In genomic region chr15:102519211-102520141, GRCm38 (mm10) we compare ENCODE assay signal across 8 mouse cellular contexts. TPM values are rescaled to one million over a fixed set of nuclear protein-coding genes. Genes with fewer than 3 reads are reported as not detected.
DNase-seq lines count a peak whose midpoint lies in the region; ATAC-seq and TF ChIP-seq lines count a peak whose summit lies in the region.

No protein-coding gene starts in this region.

- H3K9ac ChIP-seq in embryonic facial prominence, embryonic 12.5 days, result peak overlapping the region; percentile 81
- peak overlapping the region; percentile 89 for H3K9ac ChIP-seq in hindbrain, embryonic 16.5 days (ENCODE audit: low read depth, low read length)
- peak overlapping the region; percentile 87 for H3K9ac ChIP-seq in midbrain, postnatal 0 days (replicated peaks; ENCODE audit: low read length, poor library complexity, severe bottlenecking)

- DNase-seq in layer of hippocampus, adult 2 months (ENCODE audit: low spot score in 2 of 2), result no peak
- no peak for DNase-seq in layer of hippocampus, postnatal 10 days (ENCODE audit: low spot score in 2 of 2)
- DNase-seq in midbrain, postnatal 0 days (ENCODE audit: low spot score), result no peak
- DNase-seq in spleen, postnatal 14 days (ENCODE audit: low spot score in 2 of 2), result no peak
- DNase-seq in natural killer cell, adult 2 months (ENCODE audit: low spot score in 2 of 2), result no peak
- no peak for DNase-seq in thymus, postnatal 10 days (ENCODE audit: low spot score in 2 of 2)

- H3K4me2 ChIP-seq in embryonic facial prominence, embryonic 12.5 days (replicated peaks), result peak overlapping the region; percentile 86
- peak overlapping the region; percentile 66 for H3K4me2 ChIP-seq in hindbrain, embryonic 16.5 days (ENCODE audit: low read length)
- H3K4me2 ChIP-seq in midbrain, postnatal 0 days (ENCODE audit: low read depth, low read length, poor library complexity, severe bottlenecking), result peak overlapping the region; percentile 80

- H3K9me3 ChIP-seq in embryonic facial prominence, embryonic 12.5 days, result no peaks in the 10 kb centered on the region
- no peaks in the 10 kb centered on the region for H3K9me3 ChIP-seq in hindbrain, embryonic 16.5 days (ENCODE audit: control insufficient read depth, low read length)
- no peaks in the 10 kb centered on the region for H3K9me3 ChIP-seq in midbrain, postnatal 0 days (ENCODE audit: low read length)

- peaks cover 26% of the 10 kb centered on the region for H3K4me1 ChIP-seq in embryonic facial prominence, embryonic 12.5 days
- H3K4me1 ChIP-seq in hindbrain, embryonic 16.5 days (ENCODE audit: control insufficient read depth, insufficient read depth, low read depth, low read length), result peaks cover 24% of the 10 kb centered on the region
- peaks cover 17% of the 10 kb centered on the region for H3K4me1 ChIP-seq in midbrain, postnatal 0 days (ENCODE audit: insufficient read depth, low read length)

- no peaks in the 10 kb centered on the region for H3K27me3 ChIP-seq in embryonic facial prominence, embryonic 12.5 days
- H3K27me3 ChIP-seq in hindbrain, embryonic 16.5 days (replicated peaks; ENCODE audit: control insufficient read depth, insufficient read depth, low read length), result no peaks in the 10 kb centered on the region
- no peaks in the 10 kb centered on the region for H3K27me3 ChIP-seq in midbrain, postnatal 0 days (ENCODE audit: insufficient read depth, low read length)

- ATAC-seq in embryonic facial prominence, embryonic 12.5 days (ENCODE audit: insufficient number of reproducible peaks, insufficient read depth, low FRiP score, low TSS enrichment), result no peak
- ATAC-seq in hindbrain, embryonic 16.5 days, result no peak
- no peak for ATAC-seq in midbrain, postnatal 0 days (ENCODE audit: low FRiP score)

- WGBS in embryonic facial prominence, embryonic 12.5 days, result 68% methylated on average over 17 of the region's 17 CpGs
- 71% methylated on average over 16 of the region's 17 CpGs for WGBS in hindbrain, embryonic 16.5 days
- 72% methylated on average over 15 of the region's 17 CpGs for WGBS in midbrain, postnatal 0 days

- peak overlapping the region; percentile 99 for H3K27ac ChIP-seq in layer of hippocampus, adult 2 months
- peak overlapping the region; percentile 99; the same call in 1 of the 2 replicates for H3K27ac ChIP-seq in embryonic facial prominence, embryonic 12.5 days
- H3K27ac ChIP-seq in hindbrain, embryonic 16.5 days (ENCODE audit: low read depth, low read length), result peak overlapping the region; percentile 100
- peak overlapping the region; percentile 99 for H3K27ac ChIP-seq in midbrain, postnatal 0 days (ENCODE audit: low read depth, low read length)

- peak overlapping the region; percentile 91 for H3K4me3 ChIP-seq in layer of hippocampus, adult 2 months
- H3K4me3 ChIP-seq in embryonic facial prominence, embryonic 12.5 days, result peak overlapping the region; percentile 53
- H3K4me3 ChIP-seq in hindbrain, embryonic 16.5 days (ENCODE audit: low read length), result peak overlapping the region; percentile 75
- H3K4me3 ChIP-seq in midbrain, postnatal 0 days (ENCODE audit: low read depth, low read length), result peak overlapping the region; percentile 66

- TF ChIP-seq CTCF in layer of hippocampus, adult 2 months (conservative IDR thresholded peaks at IDR 0.05), result no peak
- no peak for TF ChIP-seq CTCF in midbrain, postnatal 0 days (IDR thresholded peaks at IDR 0.05)

- peaks cover 34% of the 10 kb centered on the region for H3K36me3 ChIP-seq in embryonic facial prominence, embryonic 12.5 days
- peaks cover 13% of the 10 kb centered on the region; the same call in 1 of the 2 replicates for H3K36me3 ChIP-seq in hindbrain, embryonic 16.5 days (ENCODE audit: control insufficient read depth, insufficient read depth, low read length)
- peaks cover 20% of the 10 kb centered on the region for H3K36me3 ChIP-seq in midbrain, postnatal 0 days (ENCODE audit: insufficient read depth, low read length)

RNA-seq across cellular contexts. Expression of gene Tarbp2, which starts 1.5 kb away (rescaled TPM):
- total RNA-seq in layer of hippocampus, adult 2 months (2021), result 10 to 100 TPM; 36.2 to 37.7 TPM
- 10 to 100 TPM; 45.7 to 46.8 TPM for total RNA-seq in layer of hippocampus, postnatal 10 days (2021)
- polyA plus RNA-seq in embryonic facial prominence, embryonic 12.5 days (2016; fragmentation: Nextera tagmentation; extraction: Ambion mirVana), result 114 and 119 TPM in 2 replicates
- 104 and 109 TPM in 2 replicates for polyA plus RNA-seq in hindbrain, embryonic 16.5 days (2015; fragmentation: Nextera tagmentation; extraction: Ambion mirVana)
- total RNA-seq in midbrain, postnatal 0 days (2014; rRNA removed), result 78.4 and 96.9 TPM in 2 replicates
- polyA plus RNA-seq in midbrain, postnatal 0 days (2015; fragmentation: Nextera tagmentation; extraction: Ambion mirVana), result 107 and 116 TPM in 2 replicates

RNA-seq across cellular contexts. Expression of gene Map3k12, which starts 2.6 kb away (rescaled TPM):
- total RNA-seq in layer of hippocampus, adult 2 months (2021), result 10 to 100 TPM; 95.0 to 99.9 TPM
- total RNA-seq in layer of hippocampus, postnatal 10 days (2021), result 10 to 100 TPM; 83.2 to 88.9 TPM
- polyA plus RNA-seq in embryonic facial prominence, embryonic 12.5 days (2016; fragmentation: Nextera tagmentation; extraction: Ambion mirVana), result 27.9 and 33.8 TPM in 2 replicates
- 55.7 and 62.4 TPM in 2 replicates for polyA plus RNA-seq in hindbrain, embryonic 16.5 days (2015; fragmentation: Nextera tagmentation; extraction: Ambion mirVana)
- 73.3 and 82.1 TPM in 2 replicates for total RNA-seq in midbrain, postnatal 0 days (2014; rRNA removed)
- 49.7 and 50.1 TPM in 2 replicates for polyA plus RNA-seq in midbrain, postnatal 0 days (2015; fragmentation: Nextera tagmentation; extraction: Ambion mirVana)

RNA-seq across cellular contexts. Expression of gene Npff, which starts 5.3 kb away (rescaled TPM):
- total RNA-seq in layer of hippocampus, adult 2 months (2021), result 1 to 10 TPM; 5.5 TPM
- 1 to 10 TPM; 2.6 to 6.3 TPM for total RNA-seq in layer of hippocampus, postnatal 10 days (2021)
- 3.0 and 3.7 TPM in 2 replicates for polyA plus RNA-seq in embryonic facial prominence, embryonic 12.5 days (2016; fragmentation: Nextera tagmentation; extraction: Ambion mirVana)
- polyA plus RNA-seq in hindbrain, embryonic 16.5 days (2015; fragmentation: Nextera tagmentation; extraction: Ambion mirVana), result 4.1 and 5.0 TPM in 2 replicates
- total RNA-seq in midbrain, postnatal 0 days (2014; rRNA removed), result 2.6 and 2.7 TPM in 2 replicates
- polyA plus RNA-seq in midbrain, postnatal 0 days (2015; fragmentation: Nextera tagmentation; extraction: Ambion mirVana), result 0.99 and 1.3 TPM in 2 replicates

RNA-seq across cellular contexts. Expression of gene Gm10337, which starts 16.0 kb away (rescaled TPM):
- not detected for total RNA-seq in layer of hippocampus, adult 2 months (2021)
- not detected for total RNA-seq in layer of hippocampus, postnatal 10 days (2021)
- polyA plus RNA-seq in embryonic facial prominence, embryonic 12.5 days (2016; fragmentation: Nextera tagmentation; extraction: Ambion mirVana), result not detected in 2 replicates
- polyA plus RNA-seq in hindbrain, embryonic 16.5 days (2015; fragmentation: Nextera tagmentation; extraction: Ambion mirVana), result 8.1 and 21.8 TPM in 2 replicates
- not detected in 2 replicates for total RNA-seq in midbrain, postnatal 0 days (2014; rRNA removed)
- polyA plus RNA-seq in midbrain, postnatal 0 days (2015; fragmentation: Nextera tagmentation; extraction: Ambion mirVana), result 15.9 and 18.2 TPM in 2 replicates

RNA-seq across cellular contexts. Expression of gene Pcbp2, which starts 49.1 kb away (rescaled TPM):
- 100 to 1,000 TPM; 496 to 505 TPM for total RNA-seq in layer of hippocampus, adult 2 months (2021)
- 100 to 1,000 TPM; 418 to 481 TPM for total RNA-seq in layer of hippocampus, postnatal 10 days (2021)
- 228 and 230 TPM in 2 replicates for polyA plus RNA-seq in embryonic facial prominence, embryonic 12.5 days (2016; fragmentation: Nextera tagmentation; extraction: Ambion mirVana)
- 120 TPM in 2 replicates for polyA plus RNA-seq in hindbrain, embryonic 16.5 days (2015; fragmentation: Nextera tagmentation; extraction: Ambion mirVana)
- total RNA-seq in midbrain, postnatal 0 days (2014; rRNA removed), result 150 and 181 TPM in 2 replicates
- 90.3 and 103 TPM in 2 replicates for polyA plus RNA-seq in midbrain, postnatal 0 days (2015; fragmentation: Nextera tagmentation; extraction: Ambion mirVana)
